Mouse (Mus musculus) natural killer cell, adult 2 months (primary cell): ENCODE results near the gene Tnnc2.

Experiments used
- DNase-seq, 2 experiments: peaks; one replicate each; pipeline ENCODE4 v3.0.0; 2022; ENCODE audit warnings: low spot score in 2 of 2

Gene Tnnc2

DNA sequence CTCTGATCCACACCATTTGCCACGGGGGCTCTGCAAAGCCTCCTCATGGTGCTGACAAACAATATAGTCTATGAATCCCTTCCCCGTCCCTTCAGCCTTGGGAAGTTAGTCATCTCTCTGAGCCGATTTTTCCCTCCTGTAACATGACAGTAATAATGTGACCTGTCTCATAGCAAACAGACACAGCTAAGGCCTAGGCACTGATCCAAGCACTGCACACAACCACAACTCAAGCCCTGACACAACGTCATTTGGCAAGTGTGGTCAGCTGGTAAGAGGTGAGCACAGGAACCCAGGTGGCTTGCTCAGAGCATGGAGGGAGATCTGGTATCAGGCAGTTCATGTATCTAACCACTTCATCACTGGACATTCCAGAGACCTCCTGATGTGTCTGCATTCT lies 16.1 kb upstream of the Tnnc2 start:
- DNase-seq: no peak

DNA sequence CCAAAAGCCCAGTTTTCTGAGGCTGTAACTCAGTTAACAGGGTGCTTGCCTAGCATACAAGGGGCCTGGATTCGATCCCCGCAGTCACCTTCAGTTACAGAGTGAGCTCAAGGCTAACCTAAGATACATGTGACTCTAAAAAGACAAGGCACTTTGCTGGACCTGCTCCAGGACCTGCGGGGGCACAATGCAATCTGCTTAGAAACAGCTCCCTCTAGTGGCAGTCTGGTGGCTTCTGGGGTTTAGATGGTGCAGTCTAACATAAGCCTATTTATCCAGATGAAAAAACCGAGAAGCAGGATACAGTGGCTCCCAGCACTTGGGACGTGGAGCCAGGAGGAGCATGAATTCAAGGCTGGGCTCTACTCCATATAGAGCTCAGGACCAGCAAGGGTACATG lies 14.5 kb upstream of the Tnnc2 start:
- DNase-seq: peak; percentile 70 to 75

DNA sequence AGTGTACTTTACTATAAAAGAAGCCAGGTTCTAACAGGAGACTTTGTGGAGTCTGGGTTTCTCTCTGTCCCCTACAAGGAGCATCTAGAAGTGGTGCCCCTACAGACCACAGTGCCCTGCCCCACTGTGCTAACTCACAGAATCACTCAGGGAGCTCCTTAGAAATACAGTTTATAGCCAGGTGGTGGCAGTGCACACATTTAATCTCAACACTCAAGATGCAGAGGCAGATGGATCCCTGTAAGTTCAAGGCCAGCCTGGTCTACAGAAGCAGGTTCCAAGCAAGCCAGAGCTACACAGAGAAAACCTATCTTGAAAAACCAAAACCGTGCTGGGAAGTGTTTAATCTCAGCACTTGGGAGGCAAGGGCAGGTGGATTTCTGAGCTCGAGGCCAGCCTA lies 14.0 kb upstream of the Tnnc2 start:
- DNase-seq: no peak

DNA sequence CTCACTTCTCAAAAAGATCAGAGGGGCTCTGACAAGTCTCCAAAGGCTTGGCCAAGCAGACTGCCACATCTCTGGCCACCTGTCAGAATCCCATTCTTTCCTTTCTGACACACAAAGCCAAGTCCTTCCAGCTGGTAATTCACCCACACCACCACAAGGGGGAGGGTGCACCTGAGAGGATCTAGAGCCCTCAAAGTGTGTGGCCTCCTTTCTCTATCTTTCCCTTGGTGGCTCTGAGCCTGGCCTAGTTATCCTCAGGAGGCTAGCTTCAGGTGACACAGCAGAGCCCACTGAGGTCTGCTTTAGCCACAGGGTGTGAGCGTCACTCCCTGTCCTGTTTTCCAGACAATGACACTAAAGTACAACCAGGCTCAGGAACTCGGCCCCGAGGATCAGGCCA lies 13.5 kb upstream of the Tnnc2 start:
- peak; percentile 38 to 60 for DNase-seq

DNA sequence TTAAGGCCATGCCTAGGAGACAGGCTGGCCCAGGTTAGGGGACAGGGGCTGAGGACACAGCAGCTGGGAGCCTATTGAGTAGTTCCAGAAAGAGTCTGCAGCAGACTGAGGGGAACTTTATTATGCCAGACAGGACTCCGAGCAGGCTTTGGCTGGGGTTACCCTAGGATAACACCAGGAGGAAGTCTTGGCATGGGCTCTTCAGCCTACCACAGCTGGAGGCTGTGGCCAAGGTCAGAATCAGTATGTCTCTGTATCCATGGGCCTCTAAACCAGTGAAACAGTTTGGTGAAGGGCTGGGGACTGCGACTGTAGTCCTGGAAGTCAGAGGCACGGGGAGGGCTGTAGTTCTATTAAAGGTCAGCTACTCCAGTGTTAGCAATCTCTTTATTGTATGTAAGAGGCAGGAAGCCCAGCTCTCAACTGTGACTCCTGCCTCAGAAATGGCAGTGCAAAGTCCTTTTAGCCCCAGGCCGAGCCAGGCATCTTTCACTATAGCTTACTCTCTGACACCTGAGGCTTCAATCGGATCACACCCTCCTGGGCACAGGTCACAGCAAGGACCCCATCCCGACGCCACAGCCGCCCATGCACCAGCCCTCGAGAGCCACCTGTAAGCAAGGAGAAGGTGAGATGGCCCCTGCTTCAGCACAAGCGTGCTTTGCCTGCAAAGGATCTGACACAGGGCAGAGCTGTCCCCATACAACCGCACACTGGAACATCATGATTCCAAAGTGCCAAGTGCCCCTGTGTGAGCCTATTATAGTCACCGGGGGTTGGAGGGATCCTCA lies 12.8 kb upstream of the Tnnc2 start:
- no peak for DNase-seq

DNA sequence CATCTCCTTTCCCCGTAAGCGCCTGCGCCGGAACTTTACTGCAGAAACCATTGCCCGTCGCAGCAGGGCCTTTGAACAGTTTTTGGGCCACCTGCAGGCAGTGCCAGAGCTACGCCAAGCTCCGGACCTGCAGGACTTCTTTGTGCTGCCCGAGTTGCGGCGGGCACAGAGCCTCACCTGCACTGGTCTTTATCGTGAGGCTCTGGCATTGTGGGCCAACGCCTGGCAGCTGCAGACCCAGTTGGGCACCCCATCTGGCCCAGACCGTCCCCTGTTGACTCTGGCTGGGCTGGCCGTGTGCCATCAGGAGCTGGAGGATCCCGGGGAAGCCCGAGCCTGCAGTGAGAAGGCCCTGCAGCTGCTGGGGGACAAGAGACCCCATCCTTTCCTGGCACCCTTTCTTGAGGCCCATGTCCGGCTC lies 12.1 kb upstream of the Tnnc2 start:
- DNase-seq: no peak

DNA sequence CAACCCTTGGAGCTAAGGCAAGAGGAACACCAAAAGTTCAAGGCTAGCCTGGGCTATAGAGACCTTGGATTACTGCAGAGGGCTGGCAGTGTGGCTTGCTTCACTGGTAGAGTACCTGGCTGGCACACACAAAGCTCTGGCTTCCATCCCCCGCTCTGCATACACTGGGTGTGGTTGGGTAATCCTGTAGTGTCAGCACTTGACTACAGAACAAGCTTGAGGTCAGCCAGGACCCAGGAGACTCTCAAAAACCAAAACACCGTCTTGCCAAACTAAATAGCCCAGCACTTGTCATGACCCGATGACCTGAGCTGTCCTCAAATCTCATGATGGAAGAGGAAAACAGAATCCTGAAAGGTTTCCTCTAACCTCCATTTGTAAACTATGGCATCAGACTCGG lies 10.7 kb upstream of the Tnnc2 start:
- no peak for DNase-seq

DNA sequence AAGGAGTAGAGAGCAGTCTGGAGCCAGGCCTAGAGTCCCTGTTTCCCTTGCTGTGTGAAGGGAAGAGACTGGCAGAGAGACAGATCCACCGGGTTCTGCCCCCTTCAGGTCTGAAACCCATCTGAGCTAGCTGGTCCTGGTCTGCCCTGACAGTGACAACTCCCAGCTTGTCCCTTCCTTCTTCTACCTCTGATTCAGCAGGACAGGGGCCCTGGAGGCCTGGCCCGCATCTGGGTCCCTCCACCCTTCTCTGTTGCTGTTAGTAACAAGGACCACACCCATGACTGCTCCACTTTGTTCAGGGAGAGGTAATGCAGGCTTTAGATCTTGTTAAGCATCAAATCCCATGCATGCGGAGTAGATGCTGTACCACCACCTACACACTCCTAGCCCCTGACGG lies 8.6 kb upstream of the Tnnc2 start:
- DNase-seq: no peak

DNA sequence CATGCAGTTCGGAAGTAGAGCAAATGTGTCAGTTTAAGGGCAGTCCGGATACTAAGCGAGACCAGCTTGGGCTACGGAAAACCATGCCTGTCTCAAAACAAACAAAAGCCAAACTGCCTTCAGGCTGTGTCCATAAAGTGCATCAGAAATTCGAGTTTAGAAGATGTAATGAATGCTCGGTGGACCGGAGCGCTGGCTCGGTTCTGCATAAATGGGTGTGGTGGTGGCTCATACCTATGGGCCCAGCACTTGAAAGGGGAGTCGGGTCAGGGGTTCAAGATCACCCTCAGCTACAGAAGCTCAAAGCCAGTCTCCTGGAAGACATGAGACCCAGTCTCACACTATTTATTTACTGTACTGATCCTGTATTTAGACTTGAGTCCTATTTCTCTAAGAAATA lies 8.0 kb upstream of the Tnnc2 start:
- no peak for DNase-seq

DNA sequence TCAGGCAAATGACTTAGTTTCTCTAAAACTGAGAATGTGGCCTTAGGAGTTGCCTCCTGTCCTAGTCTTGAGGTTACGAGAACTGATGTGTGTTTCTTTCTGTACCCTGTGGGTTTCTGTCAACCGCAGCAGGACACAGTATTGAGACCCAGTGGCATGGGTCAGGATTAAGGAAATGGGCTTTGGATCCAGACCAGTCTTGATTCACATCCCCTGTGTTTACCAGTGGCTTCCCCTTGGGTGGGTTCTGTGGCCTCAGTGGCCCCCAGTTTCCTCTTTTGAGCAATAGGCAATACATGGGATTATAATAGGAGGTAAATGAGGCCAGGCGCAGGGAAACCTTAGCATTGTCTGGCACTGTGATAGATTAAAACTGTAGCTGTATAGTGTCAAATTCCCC lies 7.3 kb upstream of the Tnnc2 start:
- no peak for DNase-seq

DNA sequence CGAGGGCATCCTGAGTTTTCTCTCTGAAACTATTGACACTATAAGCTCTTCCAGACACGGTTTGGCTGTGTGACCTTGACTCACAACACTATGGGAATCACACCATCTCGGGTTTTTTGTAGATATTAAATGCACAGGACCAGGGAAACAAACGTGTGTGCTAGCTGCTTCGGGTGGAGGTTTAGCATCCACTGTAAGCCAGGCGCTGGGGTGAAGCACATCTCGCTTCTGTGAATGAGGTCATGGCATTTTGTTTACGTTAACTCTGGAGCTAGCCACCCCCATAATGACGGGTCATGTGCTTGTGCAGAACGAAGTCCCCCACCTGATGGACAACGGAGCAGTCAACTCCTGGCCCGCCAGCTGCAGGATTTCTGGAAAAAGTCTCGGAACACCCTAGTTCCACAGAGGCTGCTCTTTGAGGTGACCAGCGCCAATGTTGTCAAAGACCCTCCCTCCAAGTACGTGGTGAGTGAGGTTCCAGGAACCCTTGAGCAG lies 6.7 kb upstream of the Tnnc2 start:
- no peak for DNase-seq

DNA sequence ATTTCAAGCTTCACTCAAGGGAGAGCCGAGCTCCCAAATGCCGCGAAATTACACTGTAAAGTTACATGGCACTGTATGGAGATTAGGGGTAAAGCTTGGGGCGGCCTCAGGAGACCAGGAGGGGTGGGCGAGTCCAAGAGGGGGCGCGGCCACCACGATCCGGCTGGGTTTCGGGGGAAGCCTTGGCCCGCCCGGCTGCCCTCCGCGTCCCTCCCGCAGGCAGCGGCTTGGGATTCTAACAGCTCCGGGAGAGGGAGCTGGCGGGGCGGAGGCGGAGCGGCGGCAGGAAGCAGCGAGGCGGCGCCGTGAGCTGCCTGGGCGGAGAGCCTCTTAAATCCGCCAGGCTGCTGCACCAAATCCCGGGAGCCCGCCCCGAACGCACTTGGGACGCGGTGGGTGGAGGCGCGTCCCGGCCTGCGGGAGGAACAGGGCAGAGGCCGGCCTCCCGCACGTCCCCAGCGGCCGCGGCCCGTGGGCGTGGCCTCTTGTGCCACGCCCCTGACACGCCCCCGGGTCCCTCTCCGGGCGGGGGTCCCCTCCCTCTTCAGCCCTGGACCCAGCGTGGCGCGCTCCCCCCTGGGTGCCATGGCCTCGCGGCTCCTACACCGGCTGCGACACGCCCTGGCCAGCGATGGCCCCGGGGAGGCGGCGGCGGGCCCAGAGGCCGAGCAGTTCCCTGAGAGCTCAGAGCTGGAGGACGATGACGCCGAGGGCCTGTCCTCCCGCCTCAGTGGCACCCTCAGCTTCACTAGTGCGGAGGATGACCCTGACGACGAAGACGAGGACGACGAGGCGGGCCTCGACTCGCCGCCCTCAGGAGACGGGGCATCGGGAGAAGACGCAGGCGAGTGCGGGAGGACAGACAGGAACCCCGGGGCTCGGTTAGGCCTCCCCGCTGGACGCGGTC lies 6.0 kb upstream of the Tnnc2 start, which contains the start of gene Snx21:
TSS of gene Snx21 (plus strand) at position 343 of the 907 bp plus-strand sequence.
- DNase-seq: peak; percentile 38 to 51

DNA sequence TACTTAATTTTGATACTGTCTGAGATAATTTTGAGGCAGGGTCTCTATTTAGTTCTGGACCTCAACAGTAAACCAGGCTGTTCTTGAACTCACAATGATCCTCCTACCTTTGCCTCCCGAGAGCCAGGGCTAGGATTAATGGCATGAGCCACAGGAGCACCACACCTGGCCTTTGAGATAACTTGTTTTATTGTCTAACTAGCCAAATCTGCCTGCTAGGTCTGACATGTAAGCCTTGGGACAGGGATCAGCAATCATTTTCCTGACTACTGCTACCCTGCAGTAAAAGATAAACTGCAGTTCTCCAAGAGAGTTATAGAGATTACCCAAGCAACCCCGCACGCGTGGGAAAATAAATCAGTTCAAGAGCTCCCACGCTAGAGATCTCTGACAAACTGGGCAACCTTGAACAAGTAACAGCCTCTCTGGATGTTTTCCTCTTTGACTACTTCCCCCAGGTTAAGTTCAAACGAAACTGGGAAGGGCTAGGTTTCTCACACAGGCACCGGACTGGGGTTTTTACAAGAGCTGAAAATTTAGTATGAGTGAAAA lies 5.2 kb upstream of the Tnnc2 start:
- no peak for DNase-seq

DNA sequence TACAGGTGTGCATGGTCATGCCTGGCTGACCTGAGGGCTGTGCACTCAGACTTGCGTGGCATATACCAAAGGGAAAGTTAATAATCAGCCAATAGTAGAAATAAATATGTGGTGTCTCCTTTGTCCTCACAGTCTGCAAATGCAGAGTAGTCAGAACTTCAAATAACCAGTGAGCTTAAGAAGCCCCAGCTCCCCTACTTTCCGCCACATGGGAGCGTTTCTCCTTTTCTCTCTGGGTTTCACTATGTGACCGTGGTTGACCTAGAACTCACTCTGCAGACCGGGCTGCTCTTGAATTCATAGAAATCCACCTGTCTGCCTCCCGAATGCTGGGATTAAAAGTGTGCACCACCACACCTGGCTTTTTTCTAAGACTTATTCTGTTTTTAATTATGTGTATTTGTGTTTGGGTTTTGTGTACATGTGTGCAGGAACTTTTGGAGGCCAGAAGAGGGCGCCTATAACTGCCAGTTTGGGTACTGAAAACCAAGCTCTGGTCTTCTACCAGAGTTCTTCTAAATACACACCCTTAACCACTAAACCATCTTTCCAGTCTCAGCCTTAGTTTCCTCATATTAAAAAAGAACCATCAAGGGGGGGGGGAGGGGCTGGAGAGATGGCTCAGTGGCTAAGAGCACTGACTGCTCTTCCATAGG lies 4.3 kb upstream of the Tnnc2 start:
- no peak for DNase-seq

DNA sequence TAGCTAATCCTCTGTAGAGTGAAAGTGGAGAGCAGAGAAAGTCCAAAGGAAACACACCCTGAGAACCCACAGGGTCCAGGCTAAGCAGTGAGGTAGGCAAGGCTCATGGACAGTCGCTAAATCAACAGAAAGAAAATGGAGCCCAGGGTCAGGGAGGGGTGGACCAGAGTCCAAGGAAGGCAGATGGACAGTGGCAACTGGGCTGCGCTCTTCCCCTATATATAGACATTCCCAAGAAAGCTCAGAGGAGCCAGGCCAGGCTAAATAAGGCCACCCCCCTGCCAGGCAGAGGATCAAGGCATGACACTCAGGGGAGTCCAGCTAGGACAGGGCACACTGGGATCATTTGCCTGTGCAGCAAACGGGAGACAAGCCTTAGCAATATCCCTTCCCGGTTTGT lies 2.1 kb upstream of the Tnnc2 start:
- no peak for DNase-seq

DNA sequence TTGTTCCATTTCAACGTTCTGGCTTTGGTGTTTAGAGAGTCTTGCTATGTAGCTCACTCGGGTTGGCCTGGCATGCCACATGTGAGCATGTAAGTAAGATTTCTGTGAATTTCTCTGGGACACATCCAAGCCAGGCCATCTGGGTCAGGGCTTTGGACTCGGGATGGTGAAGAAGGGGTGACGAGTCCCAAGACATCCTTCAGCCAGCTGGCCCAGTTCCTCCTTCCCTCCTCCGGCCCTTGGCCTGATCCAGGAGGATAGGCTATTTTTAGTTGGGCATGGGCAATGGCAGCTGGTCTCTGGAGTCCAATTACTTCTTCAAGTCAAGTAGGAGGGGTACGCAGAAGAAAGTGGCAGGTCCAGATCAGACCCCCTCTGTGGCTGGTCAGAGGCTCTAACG lies 958 bp downstream of the Tnnc2 start:
- DNase-seq: no peak

DNA sequence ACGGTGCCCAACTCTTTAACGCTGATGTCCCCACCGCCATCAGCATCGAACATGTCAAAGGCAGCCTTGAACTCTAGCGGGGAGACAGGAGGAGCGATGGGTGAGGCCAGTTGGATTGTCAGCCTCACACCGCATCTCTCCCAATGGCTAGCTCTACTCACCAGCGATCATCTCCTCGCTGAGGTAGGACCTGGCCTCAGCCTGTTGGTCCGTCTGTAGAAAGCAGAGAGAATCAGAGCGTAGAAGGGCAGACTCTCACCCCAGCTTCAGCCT lies 1.8 kb downstream of the Tnnc2 start:
- DNase-seq: no peak

DNA sequence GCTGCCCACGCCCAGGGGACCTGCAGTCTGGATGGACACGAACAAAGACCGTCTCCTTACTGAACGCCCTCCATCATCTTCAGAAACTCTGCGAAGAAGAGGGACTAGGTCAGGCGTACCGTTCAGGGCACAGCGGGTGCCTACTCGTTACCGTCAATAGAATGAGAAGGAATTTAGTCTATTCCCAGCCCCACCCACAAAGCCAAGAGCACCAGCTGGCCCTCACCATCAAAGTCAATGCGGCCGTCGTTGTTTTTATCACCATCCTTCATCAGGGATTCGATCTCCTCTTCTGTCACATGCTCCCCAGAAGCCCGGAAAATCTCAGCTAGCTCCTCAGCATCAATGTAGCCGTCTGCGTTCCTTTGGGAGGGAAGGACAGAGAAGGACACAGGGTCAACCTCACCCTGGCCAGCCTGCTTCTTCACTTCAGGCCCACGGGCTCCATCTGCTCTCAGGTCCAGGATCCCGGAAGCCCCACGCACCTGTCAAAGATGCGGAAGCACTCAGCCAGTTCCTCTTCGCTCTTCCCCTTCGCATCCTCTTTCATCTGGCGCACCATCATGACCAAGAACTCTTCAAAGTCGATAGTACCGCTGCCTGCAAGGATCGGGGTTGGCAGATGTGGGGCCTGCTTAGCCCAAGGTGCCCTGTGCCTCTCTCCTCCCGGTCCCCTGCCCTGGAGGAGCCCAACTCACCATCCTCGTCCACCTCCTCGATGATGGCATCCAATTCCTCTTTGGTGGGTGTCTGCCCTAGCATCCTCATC lies 2.3 kb downstream of the Tnnc2 start:
- no peak for DNase-seq

DNA sequence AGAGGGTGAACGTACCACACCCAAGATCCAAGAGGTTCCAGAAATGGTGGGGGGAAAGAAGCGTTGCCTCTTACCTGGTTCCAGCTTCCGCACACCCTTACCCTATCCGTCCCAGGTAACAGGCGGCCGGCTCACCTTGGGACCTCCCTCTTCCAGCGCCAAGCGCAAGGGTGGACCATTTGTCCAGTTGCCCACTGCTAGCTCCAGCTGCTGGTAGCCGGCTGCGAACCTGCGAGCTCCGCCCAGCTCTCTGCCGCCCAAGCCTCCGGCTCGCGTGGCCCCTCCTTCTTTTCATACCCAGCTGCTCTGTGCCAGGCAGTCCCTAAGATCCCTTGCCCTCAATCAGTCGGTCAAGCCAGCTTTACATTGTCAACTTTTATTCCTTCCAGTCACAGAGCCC lies 3.0 kb downstream of the Tnnc2 start:
- DNase-seq: no peak

DNA sequence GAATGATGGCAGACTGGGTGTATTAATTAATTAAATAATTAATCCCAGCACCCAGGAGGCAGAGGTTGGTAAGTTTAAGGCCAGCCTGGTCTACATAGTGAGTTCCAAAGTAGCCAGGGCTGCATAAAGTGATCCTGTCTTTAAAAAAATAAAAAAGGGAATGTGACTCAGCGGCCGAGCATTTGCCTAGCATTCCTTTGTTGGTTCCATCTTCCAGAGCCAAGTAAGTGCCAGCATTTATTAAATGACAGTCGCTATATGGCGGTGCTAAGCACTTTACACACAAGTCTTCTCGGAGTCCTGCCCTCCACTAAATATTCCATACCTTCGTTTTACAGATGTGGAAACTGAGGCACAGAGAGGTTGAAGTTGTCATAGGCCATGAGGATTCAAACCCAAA lies 3.6 kb downstream of the Tnnc2 start:
- DNase-seq: no peak

DNA sequence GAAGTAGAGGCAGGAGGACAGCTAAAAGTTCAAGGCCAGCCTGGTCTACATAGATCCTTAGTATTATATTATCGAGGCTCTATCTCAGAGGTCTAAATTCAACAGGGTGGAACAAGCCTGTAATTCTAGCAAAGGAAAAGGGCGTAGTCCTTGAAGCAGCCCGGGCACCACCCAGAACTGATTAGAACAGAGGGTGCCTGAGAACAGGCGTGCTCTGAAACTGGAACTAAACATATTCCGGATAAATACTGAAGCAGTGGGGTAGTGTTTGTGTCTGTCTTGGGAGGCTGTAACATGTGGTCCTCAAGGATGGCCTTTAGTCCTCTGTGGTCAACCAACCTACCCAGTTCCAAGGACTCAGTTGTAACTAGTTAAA lies 5.8 kb downstream of the Tnnc2 start:
- no peak for DNase-seq
